Mouse (Mus musculus): ENCODE data around the gene Cadps.

DNA sequence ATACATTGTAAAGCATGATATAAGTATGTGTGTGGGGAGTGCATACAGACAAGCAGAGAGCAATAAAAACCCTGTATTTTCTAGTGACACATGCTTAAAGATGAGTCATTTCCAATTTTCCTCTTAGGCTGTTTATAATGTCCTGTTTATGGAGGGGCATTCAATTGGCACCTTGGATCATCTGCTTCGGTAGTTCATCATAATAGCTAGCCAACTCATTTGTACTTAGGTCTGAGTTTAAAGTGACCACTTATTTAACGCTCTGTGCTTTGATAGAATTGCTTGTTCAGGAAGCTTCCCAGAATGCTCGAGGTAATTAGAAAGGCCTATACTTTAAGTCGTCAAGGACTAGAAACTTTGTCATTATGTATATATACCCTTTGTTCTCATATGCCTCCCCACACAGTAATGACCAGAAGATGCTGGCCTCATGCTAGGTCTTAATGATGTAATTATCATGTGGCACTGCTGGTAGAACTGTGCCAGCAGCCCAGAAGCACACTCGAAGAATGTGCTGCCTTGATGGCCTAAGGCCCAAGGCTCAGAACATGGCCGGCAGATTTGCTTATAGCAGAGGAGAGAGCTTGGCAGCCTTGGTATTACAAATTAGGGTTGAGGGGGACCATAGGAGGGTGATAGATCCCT, 179.9 kb downstream of the Cadps start:
- TF ChIP-seq CTCF (IDR thresholded peaks at IDR 0.05; ENCODE audit: low read depth) (no peak), EP300 (IDR thresholded peaks at IDR 0.05; ENCODE audit: low read depth) (no peak)

Data from liver, postnatal 0 days (tissue).